Mouse (Mus musculus) embryo, embryonic 11 days (tissue): ENCODE data around the gene Cdr2.
"Not testable (repeated sequence)": the region's sequence is repeated elsewhere in the genome, so short reads cannot be mapped to it uniquely, and the experiment has no call there.

Experiments used
- DNase-seq: peaks from one replicate; pipeline ENCODE4 v3.0.0-alpha.2; 2015

The Cdr2 gene

GRCm38 (mm10) chr7:120982200-120982841 is at the start of gene Cdr2, which contains the start of gene Mfsd13b:
Gene Cdr2, minus strand, starts transcription at chr7:120982312.
Gene Mfsd13b, plus strand, starts transcription at chr7:120982509.
- peak; percentile 97 for DNase-seq

- DNase-seq, result not testable (repeated sequence)
These were observed 47.8 kb upstream of the Cdr2 start for GRCm38 (mm10) chr7:121029947-121030346.

- DNase-seq, result no peak
These were observed 44.2 kb upstream of the Cdr2 start for GRCm38 (mm10) chr7:121026300-121026699.

- DNase-seq, result no peak
These were observed 43.3 kb upstream of the Cdr2 start for GRCm38 (mm10) chr7:121025221-121026008.

DNA sequence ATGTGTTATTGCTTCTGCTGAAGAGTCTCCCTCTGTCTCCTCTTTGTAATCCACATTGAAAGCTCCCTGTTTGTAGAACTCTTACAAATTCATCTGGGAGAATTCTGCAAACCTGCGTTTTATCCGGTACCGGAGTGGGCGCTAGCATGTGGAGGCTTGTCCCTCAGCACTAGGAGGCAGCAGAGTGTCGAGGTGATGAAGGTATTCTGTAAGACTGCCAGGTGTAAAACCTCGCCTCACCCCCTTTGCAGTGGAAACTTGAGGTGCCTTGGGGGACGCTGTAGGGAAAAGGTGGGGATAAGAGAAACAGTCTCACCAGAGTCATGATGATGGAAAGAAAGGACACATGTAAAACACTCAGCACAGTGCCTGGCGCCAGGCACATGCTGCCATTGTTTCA is 38.2 kb upstream of the Cdr2 start:
- DNase-seq, result no peak

DNA sequence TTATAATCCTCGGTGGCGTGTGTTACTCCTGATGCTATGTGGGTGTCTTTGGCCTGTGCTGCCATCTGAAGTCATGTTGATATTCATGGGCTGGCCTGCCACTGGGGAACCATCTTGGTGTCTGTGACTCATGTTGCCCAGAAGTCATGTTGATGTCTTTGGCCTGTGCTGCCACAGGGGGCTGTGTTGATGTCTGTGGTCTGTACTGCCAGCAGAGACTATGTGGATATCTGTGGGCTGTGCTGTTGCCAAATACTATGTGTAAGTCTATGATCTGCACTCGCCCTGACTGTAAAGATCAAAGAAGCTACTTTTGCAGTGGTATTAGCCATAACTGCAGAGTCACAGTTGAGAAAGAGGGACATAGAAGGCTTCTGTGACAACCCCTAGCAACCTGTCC is 36.7 kb upstream of the Cdr2 start:
- no peak for DNase-seq

- no peak for DNase-seq
These were observed 32.4 kb upstream of the Cdr2 start for GRCm38 (mm10) chr7:121014486-121014885.

DNA sequence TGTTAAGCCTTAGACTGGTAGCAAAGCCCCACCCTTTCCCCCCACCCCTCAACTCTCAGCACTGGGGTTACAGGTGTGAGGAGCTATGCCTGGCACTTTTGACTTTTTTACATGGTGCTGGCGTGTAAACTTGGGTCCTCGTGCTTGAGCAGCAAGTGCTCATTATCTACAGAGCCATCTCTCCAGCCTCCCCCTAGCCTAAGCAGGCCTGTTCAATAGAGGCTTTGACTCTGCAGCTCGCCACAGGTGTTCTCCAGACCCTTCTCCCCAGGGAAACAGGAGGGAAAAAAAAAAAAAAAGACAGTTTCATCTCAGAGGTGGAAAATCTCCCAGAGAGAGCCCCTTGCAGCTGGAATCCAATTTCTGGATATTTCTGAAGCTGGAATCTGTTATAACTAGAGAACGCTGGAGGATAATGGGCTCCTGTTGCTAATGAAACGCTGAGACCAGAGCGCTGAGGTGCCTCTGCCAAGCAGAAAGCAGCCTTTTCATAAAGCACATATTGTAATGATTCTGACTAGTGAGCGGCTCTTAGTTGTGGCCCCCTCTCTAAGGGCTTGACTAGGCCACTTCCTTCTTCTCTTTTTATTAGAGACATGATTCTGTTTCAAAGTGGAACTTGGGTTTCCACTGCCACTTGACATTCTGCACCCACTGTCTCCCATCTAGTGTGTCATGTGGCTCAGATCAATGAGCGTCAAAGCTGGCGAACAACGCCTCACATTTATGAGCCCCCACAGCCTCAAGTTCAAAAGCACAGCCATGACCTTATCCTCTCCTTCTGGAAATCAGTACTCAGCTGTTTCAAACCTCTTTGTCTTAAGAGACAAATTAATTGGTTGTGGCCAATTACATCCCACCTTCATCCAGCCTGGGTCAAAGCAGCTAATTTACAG is 29.9 kb upstream of the Cdr2 start:
- DNase-seq, result peak; percentile 21

- no peak for DNase-seq
These were observed 21.8 kb upstream of the Cdr2 start for GRCm38 (mm10) chr7:121003793-121004418.

DNA sequence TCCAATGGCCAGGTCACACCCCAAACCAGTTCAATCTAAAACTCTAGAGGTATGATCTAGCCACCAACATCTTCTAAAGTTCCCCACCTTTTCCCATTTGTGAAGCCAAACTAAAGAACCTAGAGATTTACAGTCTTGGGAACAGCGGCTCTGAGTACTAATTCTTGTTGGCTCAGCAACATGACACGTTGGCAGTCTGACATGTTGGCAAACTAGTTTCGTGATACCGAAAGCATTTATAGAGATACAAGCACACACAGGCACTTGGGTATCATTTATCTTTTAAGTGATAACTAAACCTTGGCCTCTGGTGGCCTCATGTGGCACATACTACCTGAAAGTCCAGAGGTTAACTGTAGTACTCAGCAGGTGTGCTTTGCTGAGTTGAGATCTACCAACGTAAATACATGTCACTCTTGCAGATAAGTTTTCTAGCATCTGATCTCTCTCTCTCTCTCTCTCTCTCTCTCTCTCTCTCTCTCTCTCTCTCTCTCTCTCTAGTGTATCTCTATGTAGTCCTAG is 20.4 kb upstream of the Cdr2 start:
- DNase-seq, result no peak

GRCm38 (mm10) chr7:121001879-121002278 is 19.8 kb upstream of the Cdr2 start:
- no peak for DNase-seq

DNA sequence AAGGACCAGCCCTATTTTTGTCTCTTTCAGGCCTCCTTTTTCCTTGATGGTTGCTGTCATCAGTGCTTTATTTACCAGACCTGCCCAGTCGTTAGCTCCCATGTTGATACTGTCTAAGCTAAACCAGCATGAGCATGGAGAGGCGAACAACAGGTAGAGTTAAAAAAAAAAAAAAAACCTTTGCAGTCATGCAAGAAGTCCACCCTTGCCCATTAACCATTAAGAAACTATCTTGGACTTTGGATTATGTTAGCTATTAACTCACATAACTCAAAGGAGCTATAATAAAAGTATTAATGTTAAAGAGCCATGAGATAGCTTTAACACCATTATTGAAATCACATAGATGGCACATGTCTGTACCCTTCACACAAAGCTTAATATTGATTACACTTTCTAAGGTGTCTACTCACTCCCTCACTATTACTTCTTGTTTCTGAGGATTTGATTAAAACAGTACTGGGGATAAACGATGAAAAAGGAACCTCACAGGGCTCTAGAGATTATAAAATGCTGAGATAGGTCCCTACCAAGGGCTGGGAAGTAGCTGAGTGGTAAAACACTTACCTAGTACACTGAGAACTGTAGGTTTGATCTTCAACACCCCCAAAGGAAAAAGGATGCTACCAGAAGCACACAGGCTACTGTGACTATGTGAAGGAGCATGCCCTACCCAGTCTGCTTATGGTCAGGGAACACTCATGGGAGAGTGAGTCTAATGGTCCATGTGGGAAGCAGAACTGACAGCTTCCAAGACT is 18.1 kb upstream of the Cdr2 start:
- DNase-seq, result no peak

GRCm38 (mm10) chr7:120999021-120999530 is 17.0 kb upstream of the Cdr2 start:
- no peak for DNase-seq

- DNase-seq, result no peak
These were observed 9.1 kb upstream of the Cdr2 start for GRCm38 (mm10) chr7:120991191-120991590.

GRCm38 (mm10) chr7:120982968-120983367 is 856 bp upstream of the Cdr2 start:
- DNase-seq, result peak; percentile 64

DNA sequence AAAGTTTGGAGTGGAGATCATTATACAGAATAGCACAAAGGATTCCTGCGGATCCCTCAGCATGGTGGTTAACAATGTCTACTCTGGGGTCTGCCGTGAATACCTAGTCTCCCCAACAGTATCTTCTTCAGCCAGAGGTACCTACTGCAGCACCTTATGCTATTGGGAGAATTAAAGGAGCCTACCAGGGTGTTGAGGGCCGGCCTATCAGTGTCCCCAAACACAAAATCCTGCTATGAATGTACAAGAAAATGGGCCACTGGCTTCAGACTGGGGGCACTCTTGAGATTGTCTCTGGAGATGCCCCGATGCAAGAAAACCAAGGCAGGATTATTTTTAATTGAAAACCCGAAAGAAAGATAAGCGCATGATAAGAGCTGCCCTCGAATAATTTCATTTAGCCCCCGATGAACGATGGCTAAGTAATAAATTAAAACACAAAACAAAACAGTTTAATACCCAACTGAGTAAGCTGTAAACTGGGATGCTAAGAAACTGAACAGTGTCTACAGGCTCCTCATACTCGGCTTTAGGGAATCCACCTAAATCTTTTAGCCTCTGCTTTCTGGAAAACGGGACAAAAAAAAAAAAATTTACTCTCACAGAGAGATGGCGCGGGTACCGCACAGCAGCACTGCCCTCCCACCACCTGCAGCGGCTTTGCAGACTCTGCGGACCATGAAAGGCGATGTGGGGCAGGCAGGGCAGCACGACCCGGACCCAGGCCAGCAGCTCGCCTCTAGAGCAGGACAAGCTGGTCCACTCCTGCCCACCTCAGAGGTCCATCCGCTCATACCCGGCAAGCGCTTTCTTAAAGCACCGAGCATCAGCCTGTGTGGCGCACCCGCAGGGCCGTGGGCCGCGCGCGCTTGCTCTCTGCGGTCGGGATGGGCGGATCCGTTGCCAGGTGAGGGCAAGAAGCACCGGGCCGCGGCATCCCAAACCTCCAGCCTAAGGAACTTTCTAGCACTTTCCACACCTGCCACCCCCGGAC is 884 bp downstream of the Cdr2 start:
- peak; percentile 74 for DNase-seq

- no peak for DNase-seq
These were observed 2.1 kb downstream of the Cdr2 start for GRCm38 (mm10) chr7:120980041-120980440.

- DNase-seq, result no peak
These were observed 5.0 kb downstream of the Cdr2 start for GRCm38 (mm10) chr7:120977063-120977462.

DNA sequence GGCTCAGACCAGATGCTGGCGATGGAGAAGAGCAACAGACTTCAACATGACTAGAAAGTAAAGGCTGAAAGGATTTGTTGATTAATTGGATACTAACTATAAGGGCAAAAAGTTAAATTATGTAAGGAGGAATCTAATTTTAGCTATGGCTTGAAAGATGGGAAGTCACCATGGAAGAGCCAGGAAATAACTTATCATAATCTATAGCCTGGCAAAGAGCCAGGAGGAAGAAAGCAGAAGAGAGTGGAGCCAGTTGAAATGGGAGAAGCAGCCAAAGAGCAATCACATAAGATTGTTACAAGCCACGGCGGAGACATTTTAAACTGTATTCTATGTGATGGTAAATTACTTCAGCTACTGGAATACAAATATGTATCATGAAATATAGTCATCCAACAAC is 8.1 kb downstream of the Cdr2 start:
- DNase-seq, result no peak

DNA sequence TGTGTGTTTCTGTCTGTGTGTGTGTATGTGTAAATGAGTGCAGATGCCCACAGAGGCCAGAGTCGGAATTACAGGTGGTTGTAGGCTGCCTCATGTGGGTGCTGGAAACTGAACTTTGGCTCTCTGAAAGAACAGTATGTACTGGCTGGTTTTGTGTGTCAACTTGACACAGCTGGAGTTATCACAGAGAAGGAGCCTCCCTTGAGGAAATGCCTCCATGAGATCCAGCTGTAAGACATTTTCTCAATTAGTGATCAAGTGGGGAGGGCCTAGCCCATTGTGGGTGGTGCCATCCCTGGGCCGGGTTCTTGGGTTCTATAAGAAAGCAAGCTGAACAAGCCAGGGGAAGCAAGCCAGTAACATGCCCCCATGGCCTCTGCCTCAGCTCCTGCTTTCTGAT is 9.6 kb downstream of the Cdr2 start:
- DNase-seq, result not testable (repeated sequence)
